Mouse (Mus musculus): ENCODE data around the gene Ube2h.

The Ube2h gene

GRCm38 (mm10) chr6:30204383-30205179 is 99.8 kb downstream of the Ube2h start:
- no peak for DNase-seq (ENCODE audit: low read depth, low spot score)

- DNase-seq (ENCODE audit: low read depth, low spot score): no peak
Measured at GRCm38 (mm10) chr6:30196143-30196542, 108.2 kb downstream of the Ube2h start.

GRCm38 (mm10) chr6:30195656-30196055 is 108.7 kb downstream of the Ube2h start:
- DNase-seq (ENCODE audit: low read depth, low spot score): no peak

GRCm38 (mm10) chr6:30183624-30184023 is 120.7 kb downstream of the Ube2h start:
- no peak for DNase-seq (ENCODE audit: low read depth, low spot score)

- no peak for DNase-seq (ENCODE audit: low read depth, low spot score)
Measured at GRCm38 (mm10) chr6:30182038-30182437, 122.3 kb downstream of the Ube2h start.

- DNase-seq (ENCODE audit: low read depth, low spot score): no peak
Measured at GRCm38 (mm10) chr6:30180321-30180720, 124.0 kb downstream of the Ube2h start.

- DNase-seq (ENCODE audit: low read depth, low spot score): no peak
Measured at GRCm38 (mm10) chr6:30179046-30179445, 125.3 kb downstream of the Ube2h start.

GRCm38 (mm10) chr6:30178023-30178639 is 126.2 kb downstream of the Ube2h start:
- no peak for DNase-seq (ENCODE audit: low read depth, low spot score)

GRCm38 (mm10) chr6:30177305-30177704 is 127.0 kb downstream of the Ube2h start:
- DNase-seq (ENCODE audit: low read depth, low spot score): no peak

GRCm38 (mm10) chr6:30176496-30176895 is 127.8 kb downstream of the Ube2h start:
- DNase-seq (ENCODE audit: low read depth, low spot score): no peak

GRCm38 (mm10) chr6:30175918-30176421 is 128.4 kb downstream of the Ube2h start:
- DNase-seq (ENCODE audit: low read depth, low spot score): no peak

- no peak for DNase-seq (ENCODE audit: low read depth, low spot score)
Measured at GRCm38 (mm10) chr6:30175225-30175917, 129.0 kb downstream of the Ube2h start.

- DNase-seq (ENCODE audit: low read depth, low spot score): no peak
Measured at GRCm38 (mm10) chr6:30174461-30175224, 129.7 kb downstream of the Ube2h start.

GRCm38 (mm10) chr6:30173551-30174460 is 130.5 kb downstream of the Ube2h start:
- no peak for DNase-seq (ENCODE audit: low read depth, low spot score)

GRCm38 (mm10) chr6:30172820-30173550 is 131.4 kb downstream of the Ube2h start:
- no peak for DNase-seq (ENCODE audit: low read depth, low spot score)

GRCm38 (mm10) chr6:30172441-30172819 is 131.9 kb downstream of the Ube2h start:
- no peak for DNase-seq (ENCODE audit: low read depth, low spot score)

GRCm38 (mm10) chr6:30171967-30172366 is 132.4 kb downstream of the Ube2h start:
- no peak for DNase-seq (ENCODE audit: low read depth, low spot score)

- DNase-seq (ENCODE audit: low read depth, low spot score): no peak
Measured at GRCm38 (mm10) chr6:30171226-30171625, 133.1 kb downstream of the Ube2h start.

GRCm38 (mm10) chr6:30169148-30169547 is 135.2 kb downstream of the Ube2h start:
- DNase-seq (ENCODE audit: low read depth, low spot score): no peak

GRCm38 (mm10) chr6:30168275-30168674 is 136.1 kb downstream of the Ube2h start:
- no peak for DNase-seq (ENCODE audit: low read depth, low spot score)

Data from brain, adult 2 months (tissue).